Mouse (Mus musculus) heart, embryonic 14.5 days (tissue): Measurements from ENCODE around the gene Ctnnbip1. TPM values are rescaled to one million over a fixed set of nuclear protein-coding genes. Genes with fewer than 3 reads are reported as not detected.
A peak's percentile ranks its signal among the peaks of the same experiment; 100 is the strongest.

Experiments
- ATAC-seq: fragments of 200-750 bp; cut with Nextera tagmentation; 2 replicates; pipeline ENCODE4 v1.8.0; 2017; ENCODE audit warnings: low read depth, moderate TSS enrichment; ENCODE audit not compliant: insufficient number of reproducible peaks, insufficient read depth, low FRiP score
- H3K27ac ChIP-seq, 2 experiments: fragments of 200-500 bp in 1 of 2; fragments of 300-500 bp in 1 of 2; sonication (generic) in 1 of 2; replicated peaks in 1 of 2; 2 replicates each; pipeline ENCODE4 v1.5.1; 2012 to 2014; ENCODE audit warnings: low read depth in 2 of 2, low read length in 2 of 2, control low read depth in 1 of 2, mild to moderate bottlenecking in 1 of 2, mixed read lengths in 1 of 2; ENCODE audit not compliant: control insufficient read depth in 1 of 2, insufficient read depth in 1 of 2
- H3K27me3 ChIP-seq: fragments of 300-500 bp; sonication (generic); 2 replicates; pipeline ENCODE4 v1.6.1; 2014; ENCODE audit warnings: mild to moderate bottlenecking, low read length, control low read depth; ENCODE audit not compliant: control insufficient read depth, insufficient read depth
- H3K36me3 ChIP-seq: fragments of 300-500 bp; sonication (generic); 2 replicates; pipeline ENCODE4 v1.6.1; 2014; ENCODE audit warnings: mild to moderate bottlenecking, control low read depth, low read length, mixed read lengths; ENCODE audit not compliant: control insufficient read depth, insufficient read depth
- H3K4me1 ChIP-seq, 2 experiments: fragments of 200-500 bp in 1 of 2; fragments of 300-500 bp in 1 of 2; sonication (generic) in 1 of 2; 2 replicates each; pipeline ENCODE4 v1.6.1; 2012 to 2014; ENCODE audit warnings: low read length in 2 of 2, control low read depth in 1 of 2, mixed read lengths in 1 of 2; ENCODE audit not compliant: control insufficient read depth in 2 of 2, insufficient read depth in 2 of 2
- H3K4me2 ChIP-seq: fragments of 300-500 bp; sonication (generic); 2 replicates; pipeline ENCODE4 v1.6.1; 2014; ENCODE audit warnings: mild to moderate bottlenecking, low read length
- H3K4me3 ChIP-seq, 2 experiments: fragments of 200-500 bp in 1 of 2; fragments of 300-500 bp in 1 of 2; sonication (generic) in 1 of 2; 2 replicates each; pipeline ENCODE4 v1.5.1; 2012 to 2014; ENCODE audit warnings: low read length in 2 of 2, mild to moderate bottlenecking in 2 of 2, control low read depth in 1 of 2, low read depth in 1 of 2, moderate library complexity in 1 of 2; ENCODE audit not compliant: control insufficient read depth in 1 of 2, insufficient read depth in 1 of 2
- H3K9ac ChIP-seq: fragments of 300-500 bp; sonication (generic); 2 replicates; pipeline ENCODE4 v1.6.1; 2014; ENCODE audit warnings: mild to moderate bottlenecking, low read length
- H3K9me3 ChIP-seq: fragments of 300-500 bp; sonication (generic); 2 replicates; pipeline ENCODE4 v1.6.1; 2016; ENCODE audit warnings: low read length, control low read depth; ENCODE audit not compliant: control insufficient read depth
- WGBS: fragments of 180-500 bp; shearing (Covaris S2); extraction: QIAGEN DNeasy Blood & Tissue Kit; methylation state at CpG from one replicate; pipeline ENCODE4 v1.1.7; 2014; 5-methylcytosine and 5-hydroxymethylcytosine counted together
- polyA plus RNA-seq: library from polyadenylated mRNA; unstranded; fragments of >200 nt; fragmentation: Nextera tagmentation; extraction: Ambion mirVana; gene quantifications from 2 replicates; pipeline ENCODE4 v1.2.1, GENCODE M21; 2014

Gene Ctnnbip1
- polyA plus RNA-seq, 1 experiment from 2014 or later, result 43.1 TPM

DNA sequence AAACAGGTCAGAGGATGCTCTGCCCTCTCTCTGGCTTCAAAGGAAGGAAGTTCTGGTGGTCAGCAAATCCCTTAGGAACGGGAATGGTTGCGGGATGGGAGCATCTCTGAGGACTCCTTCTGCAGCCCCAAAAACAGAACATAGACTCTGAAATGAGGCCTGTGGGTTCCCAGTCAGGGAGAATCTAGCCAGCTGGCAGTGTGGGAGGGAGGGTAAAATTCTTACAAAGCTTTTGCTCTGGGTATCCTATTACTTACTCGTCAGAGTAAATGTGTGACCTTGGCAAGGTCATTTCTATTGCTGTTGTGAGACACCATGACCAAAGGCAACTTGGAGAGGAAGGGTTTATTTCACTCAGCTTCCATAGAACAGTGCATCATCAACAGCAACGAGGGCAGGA is 43.4 kb downstream of the Ctnnbip1 start:
- 67% methylated on average over 4 of the region's 4 CpGs for WGBS
- Histone ChIP-seq H3K9ac (no peak overlapping the region), H3K4me1 (peaks cover 36 to 59% of the 10 kb centered on the region in 2 experiments), H3K36me3 (no peaks in the 10 kb centered on the region), H3K27me3 (no peaks in the 10 kb centered on the region), H3K4me2 (no peak overlapping the region), H3K27ac (no peak overlapping the region), H3K4me3 (no peak overlapping the region), H3K9me3 (no peaks in the 10 kb centered on the region)
- ATAC-seq, result no peak

DNA sequence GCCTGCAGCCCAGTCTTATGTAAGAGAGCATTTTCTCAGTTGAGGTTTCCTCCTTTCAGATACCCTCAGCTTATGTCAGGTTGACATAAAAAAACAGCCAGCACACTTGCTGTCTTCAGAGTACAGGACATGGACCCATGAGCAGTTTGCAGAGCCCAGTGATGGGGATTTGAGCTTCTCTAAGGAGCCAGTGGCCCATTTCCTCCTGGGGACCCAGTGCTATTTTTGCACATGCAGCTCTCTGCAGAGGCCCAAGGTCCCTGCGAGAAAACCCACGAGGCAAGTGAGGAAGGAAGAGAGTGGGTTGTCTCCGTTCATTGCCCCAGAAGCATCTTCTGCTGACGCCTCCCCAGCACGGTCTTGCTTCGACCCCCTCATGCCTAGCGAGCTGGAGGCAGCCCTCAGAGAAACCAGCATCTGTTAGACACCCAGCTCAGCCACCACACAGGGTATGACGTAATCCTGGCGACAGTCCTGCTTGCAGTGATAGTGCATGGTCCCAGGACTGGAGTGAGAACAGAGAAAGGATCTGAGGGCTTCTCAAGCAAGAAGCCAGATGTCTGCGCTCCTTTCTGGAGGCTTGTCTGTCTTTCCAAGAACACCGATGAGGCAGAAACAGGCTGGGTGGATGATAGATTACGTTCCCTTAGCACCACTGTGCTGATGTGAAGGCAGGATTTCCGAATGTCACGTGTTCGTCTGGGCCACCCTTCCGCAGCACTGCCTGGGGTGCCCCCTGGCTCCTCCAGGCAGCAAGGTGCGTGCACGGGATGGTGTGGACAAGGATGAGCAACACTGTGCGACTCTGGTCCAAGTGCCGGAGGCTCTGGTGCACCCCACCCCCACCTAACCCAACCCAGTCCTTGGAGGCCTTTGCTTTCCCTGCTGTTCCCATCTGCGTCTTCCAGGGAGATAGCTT is 44.2 kb downstream of the Ctnnbip1 start:
- WGBS, result 36% methylated on average over 21 of the region's 21 CpGs
- Histone ChIP-seq H3K4me2 (peak overlapping the region; percentile 37), H3K27ac (peak overlapping the region; percentile 34 to 74), H3K4me1 (peaks cover 36 to 59% of the 10 kb centered on the region in 2 experiments), H3K27me3 (no peaks in the 10 kb centered on the region), H3K36me3 (no peaks in the 10 kb centered on the region), H3K9ac (peak overlapping the region; percentile 32; the same call in 1 of the 2 replicates), H3K9me3 (no peaks in the 10 kb centered on the region), H3K4me3 (no peak overlapping the region)
- no peak for ATAC-seq

DNA sequence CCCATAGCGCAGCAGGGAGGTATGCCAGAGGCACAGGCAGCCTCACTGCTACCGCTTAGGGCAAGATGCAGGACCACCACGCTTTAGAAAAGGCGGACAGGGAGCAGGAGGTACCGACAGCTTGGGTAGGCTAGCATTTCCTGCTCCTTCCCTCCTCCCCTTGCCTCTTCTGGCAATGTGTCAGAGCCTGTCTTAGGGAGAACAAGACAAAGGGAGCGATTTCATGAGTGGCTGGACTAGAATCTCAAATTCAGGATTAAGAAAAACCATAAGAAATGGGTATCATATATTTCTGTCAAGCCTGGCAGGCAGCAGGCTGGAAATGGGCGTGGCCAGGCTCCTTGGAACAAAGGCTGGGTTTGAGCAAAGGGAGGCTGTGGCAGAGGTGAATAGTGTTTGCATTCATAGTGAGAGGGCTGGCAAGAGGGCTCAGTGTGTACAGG is 44.9 kb downstream of the Ctnnbip1 start:
- Histone ChIP-seq H3K27me3 (no peaks in the 10 kb centered on the region), H3K36me3 (no peaks in the 10 kb centered on the region), H3K9me3 (no peaks in the 10 kb centered on the region), H3K4me3 (no peak overlapping the region), H3K4me1 (peaks cover 34 to 57% of the 10 kb centered on the region in 2 experiments), H3K9ac (no peak overlapping the region; the same call in 1 of the 2 replicates), H3K4me2 (peak overlapping the region; percentile 37), H3K27ac (peak overlapping the region; percentile 34 to 74)
- WGBS, result 40% methylated on average over 7 of the region's 7 CpGs
- no peak for ATAC-seq

DNA sequence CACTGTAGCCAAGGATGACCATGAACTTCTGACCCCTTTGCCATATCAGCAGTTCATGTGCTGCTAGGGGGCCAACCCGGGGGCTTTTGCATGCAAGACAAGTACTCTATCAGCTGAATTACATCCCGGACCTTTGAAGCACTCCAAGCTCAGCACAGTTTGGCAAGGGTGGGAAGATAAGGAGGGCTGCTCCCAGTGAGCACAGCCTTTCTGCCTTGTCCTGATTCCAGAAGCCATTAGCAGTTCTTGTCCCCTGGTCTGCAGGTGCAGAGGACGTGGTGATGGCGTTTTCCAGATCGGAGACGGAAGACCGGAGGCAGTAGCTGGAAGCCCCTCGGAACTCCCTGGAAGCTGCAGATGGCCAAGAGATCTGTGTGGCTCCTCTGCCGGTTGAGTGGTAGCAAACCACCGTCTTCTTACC is 45.9 kb downstream of the Ctnnbip1 start:
- ATAC-seq, result no peak
- 16% methylated on average over 10 of the region's 10 CpGs for WGBS
- Histone ChIP-seq H3K36me3 (no peaks in the 10 kb centered on the region), H3K27me3 (no peaks in the 10 kb centered on the region), H3K9me3 (no peaks in the 10 kb centered on the region), H3K4me3 (peak overlapping the region in 1 of 2 experiments; percentile 21; a peak in 2 of 4 replicates), H3K4me1 (peaks cover 28 to 47% of the 10 kb centered on the region in 2 experiments), H3K4me2 (peak overlapping the region; percentile 62), H3K9ac (peak overlapping the region; percentile 3; the same call in 1 of the 2 replicates), H3K27ac (peak overlapping the region; percentile 29 to 30; a peak in 2 of 4 replicates)

GRCm38 (mm10) chr4:149564452-149565407 is 46.7 kb downstream of the Ctnnbip1 start:
- Histone ChIP-seq H3K9me3 (no peaks in the 10 kb centered on the region), H3K9ac (0 out of 2 replicates have a peak overlapping the region, but pooled peaks have one; percentile 3), H3K27ac (peak overlapping the region; percentile 54 to 61), H3K36me3 (no peaks in the 10 kb centered on the region), H3K27me3 (no peaks in the 10 kb centered on the region), H3K4me2 (peak overlapping the region; percentile 62), H3K4me3 (peak overlapping the region in 1 of 2 experiments; percentile 21; a peak in 2 of 4 replicates), H3K4me1 (peaks cover 28 to 47% of the 10 kb centered on the region in 2 experiments)
- ATAC-seq, result peak; percentile 72
- 48% methylated on average over 20 of the region's 20 CpGs for WGBS

DNA sequence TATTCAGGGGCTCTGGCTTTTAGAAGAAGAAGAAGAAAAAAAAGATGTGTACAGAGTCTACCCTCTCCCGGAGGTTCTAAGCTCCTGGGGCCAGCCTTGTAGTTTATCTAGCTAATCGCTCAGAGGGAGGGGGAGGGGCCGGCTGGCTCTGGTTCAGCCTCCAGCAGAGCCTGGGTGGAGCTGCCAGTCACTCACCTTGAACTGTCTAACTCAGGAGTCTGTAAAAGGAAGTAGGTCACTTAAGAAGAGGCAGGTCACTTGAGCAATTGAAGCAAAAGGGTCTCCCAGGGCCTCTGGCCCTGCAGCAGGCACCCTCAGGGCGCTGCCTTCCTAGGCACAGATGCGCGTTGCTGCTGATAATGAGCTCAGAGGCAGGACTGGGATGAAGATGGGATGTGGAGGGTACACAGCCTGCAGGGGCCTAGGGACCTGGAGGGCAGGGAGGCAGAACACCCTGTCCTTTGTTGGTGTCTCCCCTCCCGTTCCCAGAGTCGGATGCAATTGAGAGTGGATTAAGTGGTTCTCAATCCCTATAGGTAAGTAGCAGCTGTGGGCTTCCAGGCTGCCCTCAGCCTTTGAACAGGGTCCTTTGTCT is 49.5 kb downstream of the Ctnnbip1 start:
- WGBS, result 23% methylated on average over 8 of the region's 8 CpGs

GRCm38 (mm10) chr4:149568622-149569021 is 50.6 kb downstream of the Ctnnbip1 start:
- H3K36me3 ChIP-seq, result no peaks in the 10 kb centered on the region
- H3K27me3 ChIP-seq, result peaks cover 6% of the 10 kb centered on the region
- no peak for ATAC-seq
- 63% methylated on average over 6 of the region's 6 CpGs for WGBS
- no peak overlapping the region for H3K4me2 ChIP-seq
- no peak overlapping the region for H3K4me3 ChIP-seq
- no peak overlapping the region for H3K9ac ChIP-seq
- peaks cover 33 to 40% of the 10 kb centered on the region in 2 experiments for H3K4me1 ChIP-seq
- H3K9me3 ChIP-seq, result no peaks in the 10 kb centered on the region
- H3K27ac ChIP-seq, result no peak overlapping the region

More for the DNA sequence above, 49.5 kb downstream of the Ctnnbip1 start:
- Histone ChIP-seq H3K9me3 (no peaks in the 10 kb centered on the region), H3K27ac (no peak overlapping the region), H3K4me3 (no peak overlapping the region), H3K4me2 (no peak overlapping the region), H3K36me3 (no peaks in the 10 kb centered on the region), H3K27me3 (no peaks in the 10 kb centered on the region), H3K4me1 (peaks cover 36 to 49% of the 10 kb centered on the region in 2 experiments), H3K9ac (no peak overlapping the region)
- no peak for ATAC-seq
